Mouse (Mus musculus) liver, embryonic 14.5 days (tissue): ENCODE measurements around the gene Gm10644. TPM values are rescaled to one million over a fixed set of nuclear protein-coding genes. Genes with fewer than 3 reads are reported as not detected.
A peak's percentile ranks its signal among the peaks of the same experiment; 100 is the strongest.

Experiments used
- ATAC-seq: fragments of 200-750 bp; cut with Nextera tagmentation; 2 replicates; pipeline ENCODE4 v1.8.0; 2017; ENCODE audit warnings: moderate number of reproducible peaks, mild to moderate bottlenecking, moderate library complexity; ENCODE audit not compliant: insufficient read depth
- DNase-seq, 3 experiments: peaks; one replicate each; pipeline ENCODE4 v3.0.0-alpha.2; 2012 to 2013; ENCODE audit warnings: low read depth in 3 of 3, low spot score in 3 of 3
- H3K27ac ChIP-seq: fragments of 300-500 bp; sonication (generic); 2 replicates; pipeline ENCODE4 v1.5.1; 2014; ENCODE audit warnings: moderate library complexity, mild to moderate bottlenecking, control low read depth, inconsistent platforms
- H3K27me3 ChIP-seq: fragments of 300-500 bp; sonication (generic); 2 replicates; pipeline ENCODE4 v1.6.1; 2014; ENCODE audit warnings: mild to moderate bottlenecking, low read length, moderate library complexity; ENCODE audit not compliant: control insufficient read depth, insufficient read depth
- H3K36me3 ChIP-seq: fragments of 300-500 bp; sonication (generic); replicated peaks from 2 replicates; pipeline ENCODE4 v1.6.1; 2014; ENCODE audit warnings: low read depth; ENCODE audit not compliant: control insufficient read depth, insufficient read depth
- H3K4me1 ChIP-seq, 2 experiments: fragments of 200-500 bp in 1 of 2; fragments of 300-500 bp in 1 of 2; sonication (generic) in 1 of 2; replicated peaks; 2 replicates each; pipeline ENCODE4 v1.6.1; 2012 to 2014; ENCODE audit warnings: antibody characterized with exemption in 1 of 2, inconsistent platforms in 1 of 2, low read length in 1 of 2; ENCODE audit not compliant: control insufficient read depth in 2 of 2, insufficient read depth in 2 of 2
- H3K4me2 ChIP-seq: fragments of 300-500 bp; sonication (generic); 2 replicates; pipeline ENCODE4 v1.6.1; 2014; ENCODE audit warnings: low read depth, mild to moderate bottlenecking, control low read depth, moderate library complexity
- H3K4me3 ChIP-seq, 2 experiments: fragments of 200-500 bp in 1 of 2; fragments of 300-500 bp in 1 of 2; sonication (generic) in 1 of 2; 2 replicates each; pipeline ENCODE4 v1.5.1; 2012 to 2014; ENCODE audit warnings: low read depth in 2 of 2, low read length in 2 of 2, mild to moderate bottlenecking in 2 of 2, control low read depth in 1 of 2, inconsistent platforms in 1 of 2, moderate library complexity in 1 of 2; ENCODE audit not compliant: insufficient read depth in 1 of 2
- H3K9ac ChIP-seq: fragments of 300-500 bp; sonication (generic); replicated peaks from 2 replicates; pipeline ENCODE4 v1.6.1; 2014; ENCODE audit warnings: mild to moderate bottlenecking, control low read depth, moderate library complexity
- H3K9me3 ChIP-seq: fragments of 300-500 bp; sonication (generic); 2 replicates; pipeline ENCODE4 v1.6.1; 2016; ENCODE audit warnings: low read length, mixed read lengths; ENCODE audit not compliant: control insufficient read depth
- CTCF ChIP-seq: IDR thresholded peaks from 2 replicates; pipeline ENCODE4 v1.5.1; 2016; ENCODE audit warnings: antibody characterized with exemption, low read depth, control low read depth
- EP300 ChIP-seq: IDR thresholded peaks from 2 replicates; pipeline ENCODE4 v1.6.1; 2016; ENCODE audit warnings: antibody characterized with exemption, low read depth
- WGBS: fragments of 180-500 bp; shearing (Covaris S2); extraction: QIAGEN DNeasy Blood & Tissue Kit; methylation state at CpG from one replicate; pipeline ENCODE4 v1.1.7; 2014; ENCODE audit not compliant: insufficient replicate concordance; 5-methylcytosine and 5-hydroxymethylcytosine counted together
- polyA plus RNA-seq, 2 experiments: library from polyadenylated mRNA; depleted of rRNA in 1 of 2; stranded (reverse) in 1 of 2; unstranded in 1 of 2; fragments of >200 nt; fragmentation: Nextera tagmentation in 1 of 2; extraction: Ambion mirVana in 1 of 2; gene quantifications; 2 replicates each; pipeline versions ENCODE4 v1.2.1 to v1.2.3; 2012 to 2014

Gene Gm10644
- polyA plus RNA-seq, 2 experiments: 0.09 to 0.30 TPM

DNA sequence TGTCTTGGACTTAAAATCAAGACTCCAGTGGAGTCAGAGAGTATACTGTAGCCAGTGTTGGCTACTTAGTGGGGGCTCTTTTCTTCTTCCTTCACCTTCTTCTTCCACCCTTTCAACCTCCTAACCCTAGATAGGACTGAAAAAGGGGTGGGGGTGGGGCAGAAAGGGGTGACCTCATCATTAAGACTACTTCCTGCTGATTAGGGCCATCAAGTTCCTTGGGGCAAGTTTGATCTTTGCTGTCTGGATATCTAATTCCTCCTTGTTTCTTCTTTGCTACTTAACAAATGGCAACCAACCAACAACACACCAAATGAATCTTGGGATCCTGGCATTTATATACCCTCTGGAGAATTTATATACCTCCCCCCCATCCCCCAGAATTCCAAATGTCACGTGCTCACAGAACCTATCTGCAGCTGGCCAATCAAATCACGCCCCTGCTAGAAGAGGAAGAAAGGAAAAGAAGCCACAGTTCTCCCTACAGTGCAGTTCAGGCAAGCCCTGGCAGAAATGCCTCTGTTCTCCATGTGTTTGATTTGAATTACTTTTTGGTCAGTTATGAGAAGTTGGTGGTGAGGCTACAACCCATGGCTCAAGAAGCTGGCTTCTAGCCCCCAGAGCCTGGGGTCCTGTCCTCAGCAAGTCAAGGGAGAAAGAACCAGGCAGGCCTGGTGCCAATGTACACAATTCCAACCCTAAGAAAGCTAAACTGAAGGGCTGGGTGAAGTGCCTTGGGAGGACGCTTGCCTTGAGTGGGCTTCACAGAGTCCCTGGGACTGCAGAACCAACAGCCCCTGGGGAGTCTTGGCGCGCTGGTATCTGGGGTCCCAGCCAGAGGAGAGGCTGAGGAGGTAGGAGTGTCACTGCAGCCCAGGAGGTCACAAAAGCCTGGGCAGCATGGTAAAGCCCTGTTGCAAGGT lies 42.9 kb downstream of the Gm10644 start:
- Histone ChIP-seq H3K27ac (no peak overlapping the region), H3K4me1 (peaks cover 3 to 15% of the 10 kb centered on the region in 2 experiments), H3K9ac (no peak overlapping the region), H3K9me3 (no peaks in the 10 kb centered on the region), H3K4me3 (no peak overlapping the region), H3K4me2 (no peak overlapping the region), H3K27me3 (no peaks in the 10 kb centered on the region), H3K36me3 (no peaks in the 10 kb centered on the region)
- TF ChIP-seq CTCF (no peak), EP300 (no peak)
- 46% methylated on average over 5 of the region's 5 CpGs for WGBS
- no peak for DNase-seq
- no peak for ATAC-seq

- DNase-seq: no peak
- Histone ChIP-seq H3K4me2 (no peak overlapping the region), H3K9ac (no peak overlapping the region), H3K27me3 (no peaks in the 10 kb centered on the region), H3K9me3 (no peaks in the 10 kb centered on the region), H3K4me3 (no peak overlapping the region), H3K4me1 (peaks cover under 1 to 20% of the 10 kb centered on the region in 2 experiments; a peak in 3 of 4 replicates), H3K36me3 (no peaks in the 10 kb centered on the region), H3K27ac (no peak overlapping the region)
- ATAC-seq: no peak
- TF ChIP-seq EP300 (no peak), CTCF (no peak)
- WGBS: 54% methylated on average over 8 of the region's 8 CpGs
Measured at GRCm38 (mm10) chr8:83909311-83909710, 45.7 kb downstream of the Gm10644 start.

- Histone ChIP-seq H3K4me3 (no peak overlapping the region), H3K36me3 (no peaks in the 10 kb centered on the region), H3K4me2 (no peak overlapping the region), H3K4me1 (peaks cover 0 to 19% of the 10 kb centered on the region in 2 experiments; a peak in 2 of 4 replicates), H3K9me3 (no peaks in the 10 kb centered on the region), H3K9ac (no peak overlapping the region), H3K27ac (no peak overlapping the region), H3K27me3 (no peaks in the 10 kb centered on the region)
- DNase-seq (no peak), ATAC-seq (no peak)
- 67% methylated on average over 6 of the region's 6 CpGs for WGBS
- TF ChIP-seq EP300 (no peak), CTCF (no peak)
Measured at GRCm38 (mm10) chr8:83908583-83908982, 46.4 kb downstream of the Gm10644 start.

DNA sequence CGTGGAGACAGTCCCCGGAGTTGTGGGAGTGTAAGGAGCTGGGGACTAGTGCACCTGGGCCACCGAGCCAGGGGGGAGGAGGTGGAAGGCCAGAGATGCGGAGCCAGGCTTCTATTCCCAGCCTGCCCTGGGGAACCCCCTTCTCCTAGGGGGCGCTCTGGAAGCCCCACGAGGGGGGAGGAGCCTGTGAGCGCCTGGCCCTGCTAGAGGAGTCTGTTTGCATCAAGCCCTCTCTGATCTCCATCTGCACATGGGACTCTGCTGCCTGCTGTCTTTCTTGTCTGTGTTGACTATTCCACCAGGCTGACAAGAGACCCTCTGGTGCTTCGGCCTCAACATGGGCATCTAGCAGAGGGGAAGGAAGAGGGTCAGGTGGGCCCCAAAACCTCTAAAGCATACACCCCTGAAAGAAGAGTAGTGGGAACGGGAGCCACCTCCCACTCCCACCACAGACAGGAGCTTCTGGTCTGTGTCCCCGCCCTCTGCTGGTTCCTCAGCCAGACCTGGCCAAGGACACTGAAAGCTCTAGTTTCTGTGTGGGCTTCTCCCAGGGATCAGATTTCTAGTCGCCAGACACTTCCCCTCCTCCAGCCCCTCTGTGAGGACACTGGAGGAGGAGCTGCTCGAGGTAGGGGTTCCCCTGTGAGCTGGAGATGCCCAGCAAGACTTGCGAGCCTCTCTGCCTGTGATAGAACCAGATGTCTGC lies 51.9 kb downstream of the Gm10644 start:
- Histone ChIP-seq H3K27ac (no peak overlapping the region), H3K27me3 (peaks cover 25% of the 10 kb centered on the region), H3K9ac (no peak overlapping the region), H3K36me3 (no peaks in the 10 kb centered on the region), H3K4me1 (peaks cover 0 to 15% of the 10 kb centered on the region in 2 experiments; a peak in 2 of 4 replicates), H3K4me2 (no peak overlapping the region), H3K9me3 (no peaks in the 10 kb centered on the region), H3K4me3 (no peak overlapping the region)
- 22% methylated on average over 12 of the region's 13 CpGs for WGBS
- ATAC-seq (no peak), DNase-seq (no peak)
- TF ChIP-seq EP300: no peak
- 0 out of 2 replicates have a peak, but pooled peaks have one; percentile 5 for TF ChIP-seq CTCF
